Mouse (Mus musculus): ENCODE measurements at regions not wholly inside any gene's neighbourhood (a gene's known extent, or its start where the extent isn't known, plus 50 kb on each side); places are given as distances from the start of the nearest gene placed in this dataset.
A peak's percentile ranks its signal among the peaks of the same experiment; 100 is the strongest.
"Not testable (repeated sequence)": the region's sequence is repeated elsewhere in the genome, so short reads cannot be mapped to it uniquely, and the experiment has no call there.

GRCm38 (mm10) chr7:116596914-116597313, 92.7 kb downstream of the Nucb2 start:
- no peak for DNase-seq

- DNase-seq, result no peak
Measured at GRCm38 (mm10) chr7:116600340-116600739, 96.2 kb downstream of the Nucb2 start.

DNA sequence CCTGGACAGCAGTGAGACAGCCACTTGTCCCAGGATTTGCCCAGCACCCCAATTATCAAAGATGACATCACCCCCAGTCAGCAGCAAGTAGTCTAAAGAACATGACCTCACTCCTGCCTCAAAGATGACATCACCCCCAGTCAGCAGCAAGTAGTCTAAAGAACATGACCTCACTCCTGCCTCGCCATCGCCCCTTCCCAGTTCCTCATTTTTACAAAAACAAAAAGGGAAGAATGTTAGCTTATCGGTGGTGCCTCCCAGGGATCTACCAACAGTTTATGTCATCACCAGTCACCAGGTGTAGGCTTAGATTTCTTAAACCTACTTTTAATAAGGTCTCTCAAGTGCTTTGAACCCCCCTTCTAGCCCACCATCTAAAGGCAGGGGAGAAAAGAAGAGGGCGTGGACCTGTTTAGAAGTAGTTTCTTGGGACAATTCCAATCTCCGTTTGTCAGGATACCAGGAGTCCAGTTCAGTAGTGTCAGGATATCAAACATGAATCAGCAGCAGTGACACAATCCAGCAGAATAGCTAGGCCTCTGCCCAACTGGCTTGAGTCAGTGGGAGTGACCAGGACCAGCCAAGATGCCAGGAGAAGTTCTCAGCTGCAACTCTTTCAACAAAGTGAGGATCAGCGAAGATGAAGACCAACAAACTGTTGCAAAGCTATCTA, 99.1 kb downstream of the Nucb2 start:
- no peak for DNase-seq

DNA sequence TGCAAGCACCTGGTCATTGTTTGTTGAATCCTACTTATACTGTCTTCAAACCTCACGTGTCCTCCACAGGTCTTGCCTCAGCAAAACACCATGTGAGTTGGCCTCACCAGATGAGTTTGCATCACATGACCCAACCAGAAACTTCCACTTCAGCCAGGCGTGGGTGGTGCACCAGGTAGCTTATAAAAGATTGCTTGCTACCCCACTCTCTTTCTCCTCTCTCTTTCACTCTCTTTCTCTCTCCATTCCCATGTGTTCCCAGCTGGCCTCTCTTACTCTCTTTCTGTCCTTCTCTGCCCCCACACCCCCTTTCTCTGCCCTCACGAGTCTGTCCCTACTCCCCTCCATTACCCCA, 99.6 kb downstream of the Nucb2 start:
- DNase-seq, result no peak

DNA sequence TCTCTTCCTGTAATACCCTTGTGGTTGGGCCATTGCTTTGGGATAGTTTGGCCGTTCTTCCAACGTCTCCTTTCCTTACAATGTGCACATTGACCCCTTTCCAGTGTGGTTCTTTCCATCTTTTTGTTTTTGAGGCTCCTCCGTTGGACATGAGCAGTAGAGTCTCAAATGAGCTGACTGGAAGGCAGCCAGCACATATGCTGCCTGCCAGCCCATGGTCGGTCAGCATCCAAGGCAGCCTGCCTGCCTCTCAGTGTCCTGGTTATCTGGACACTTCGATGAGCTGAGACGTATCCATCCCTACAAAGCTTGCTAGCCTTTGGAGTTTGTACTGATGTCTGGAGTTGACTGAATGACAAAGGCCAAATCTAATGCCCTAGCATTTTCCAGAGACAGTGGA, 102.1 kb downstream of the Nucb2 start:
- DNase-seq, result no peak

DNA sequence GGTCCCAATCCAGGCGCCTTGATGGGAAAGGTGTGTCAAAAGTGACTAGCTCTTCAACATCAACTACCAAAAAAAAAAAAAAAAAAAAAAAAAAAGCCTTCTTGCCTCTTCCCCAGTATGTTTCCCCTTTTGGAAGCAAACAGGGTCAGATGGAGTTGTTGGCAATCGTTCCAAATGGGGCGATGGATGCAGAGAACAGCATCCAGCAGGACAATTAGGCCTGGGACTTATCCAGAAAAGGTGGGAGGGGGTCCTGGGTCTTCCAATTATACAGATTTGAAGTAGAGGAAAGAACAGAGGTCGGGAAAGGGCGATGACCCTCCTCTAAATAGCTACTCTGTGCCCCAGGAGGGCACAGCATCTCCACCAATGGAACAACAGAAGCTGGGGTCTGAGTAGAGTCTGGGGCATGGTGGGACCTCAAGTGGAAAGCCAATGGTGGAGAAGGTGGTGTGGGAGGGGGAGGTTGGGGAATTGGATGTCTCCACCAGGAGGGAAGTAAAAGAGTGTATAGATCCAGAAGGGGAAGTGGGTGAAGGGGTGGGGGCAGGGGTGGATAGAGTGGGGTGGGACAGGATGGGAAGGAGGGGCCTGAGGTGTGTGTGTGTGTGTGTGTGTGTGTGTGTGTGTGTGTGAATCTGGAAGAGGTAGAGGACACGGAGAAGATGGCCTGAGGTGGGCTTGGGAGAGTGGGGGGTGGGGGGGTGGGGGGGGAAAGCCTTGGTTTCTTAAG, 102.7 kb downstream of the Nucb2 start:
- DNase-seq, result no peak

DNA sequence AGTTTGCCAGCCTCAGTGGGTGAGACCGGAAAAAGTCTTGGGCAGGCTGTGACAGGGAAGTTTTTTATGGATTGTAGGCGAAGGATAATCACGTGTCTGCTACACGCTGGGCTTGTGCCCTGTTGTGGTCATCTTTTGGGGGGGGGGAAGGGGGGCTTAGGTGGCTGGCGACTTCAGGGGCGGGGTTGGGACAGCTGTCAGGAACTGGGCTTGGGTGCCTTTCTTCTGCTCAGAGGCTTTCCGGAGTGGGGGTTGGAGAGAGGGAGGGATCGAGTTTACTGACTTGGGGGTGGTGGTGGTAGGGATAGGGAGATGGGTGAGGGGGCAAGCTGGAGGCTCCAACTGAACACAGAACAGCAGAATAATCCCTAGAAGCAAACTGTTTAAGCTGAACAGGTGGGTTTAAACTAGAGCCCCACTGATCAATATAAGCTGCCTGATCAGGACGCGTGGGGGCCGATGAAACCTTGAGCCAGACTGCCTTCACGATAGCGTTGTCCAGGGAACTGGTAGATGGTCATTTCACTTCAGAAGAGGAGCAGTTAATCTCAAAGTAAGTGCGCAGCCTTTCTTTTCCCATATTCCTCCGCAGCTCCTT, 103.6 kb downstream of the Nucb2 start:
- no peak for DNase-seq

DNA sequence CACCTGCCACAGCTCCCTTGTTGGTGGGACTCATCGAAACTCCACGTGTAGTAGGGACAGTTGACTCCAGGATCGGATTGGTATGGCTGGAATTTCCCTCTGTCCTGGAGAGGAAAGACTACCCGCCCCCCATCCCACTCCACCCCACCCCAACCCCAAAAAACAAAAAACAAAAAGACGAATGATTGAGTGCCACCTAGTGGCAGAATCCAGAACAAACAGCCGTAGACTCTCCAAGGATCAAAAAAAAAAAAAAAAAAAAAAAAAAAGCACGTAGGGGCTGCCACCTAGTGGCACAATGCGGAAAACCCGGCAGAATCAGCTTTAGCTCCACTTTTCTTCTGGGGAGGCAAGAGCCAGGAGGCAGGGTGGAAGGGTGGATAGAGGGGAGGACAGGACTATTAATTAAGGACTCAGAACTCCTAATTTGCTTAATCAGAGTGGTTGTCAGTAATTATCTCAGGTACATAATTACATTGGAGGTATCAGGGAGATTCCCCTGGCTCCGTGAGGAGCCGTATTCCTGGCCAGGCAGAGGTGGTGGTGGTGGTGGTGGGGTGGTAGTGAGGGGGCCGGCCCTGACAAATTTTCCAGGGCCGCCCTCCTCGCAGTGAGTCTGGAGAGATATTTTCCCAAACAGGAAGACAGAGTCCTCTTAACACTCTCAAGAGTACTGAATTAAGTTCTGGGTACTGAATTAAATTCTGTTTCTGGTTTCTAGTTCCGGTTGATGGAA, 104.3 kb downstream of the Nucb2 start:
- DNase-seq, result peak; percentile 73

GRCm38 (mm10) chr7:116609406-116609805, 105.2 kb downstream of the Nucb2 start:
- no peak for DNase-seq

GRCm38 (mm10) chr7:116609906-116610305, 105.7 kb downstream of the Nucb2 start:
- DNase-seq, result no peak

- no peak for DNase-seq
Measured at GRCm38 (mm10) chr7:116615984-116616383, 111.8 kb downstream of the Nucb2 start.

- no peak for DNase-seq
Measured at GRCm38 (mm10) chr7:116619636-116620035, 115.5 kb downstream of the Nucb2 start.

DNA sequence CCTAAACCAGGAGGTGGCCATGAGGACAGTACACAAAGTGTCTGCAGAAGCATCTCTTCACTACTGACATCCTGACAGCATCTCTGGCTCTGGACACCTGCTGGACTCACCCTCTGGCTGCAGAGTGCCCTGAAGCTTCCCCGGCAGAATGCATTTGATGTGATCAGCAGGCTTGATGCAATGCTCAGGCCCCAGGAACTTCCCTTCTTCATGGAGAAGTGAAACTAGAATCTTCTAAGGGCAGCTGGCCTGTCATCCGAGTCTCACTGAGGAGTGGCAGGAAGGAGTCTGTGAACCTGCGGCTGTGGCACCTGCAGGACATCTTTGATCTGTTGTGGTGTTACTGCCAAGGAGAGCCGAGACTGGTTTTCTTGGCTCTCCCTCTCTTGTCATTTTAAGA, 116.2 kb downstream of the Nucb2 start:
- DNase-seq, result no peak

GRCm38 (mm10) chr7:116633210-116633609, 129.0 kb downstream of the Nucb2 start:
- no peak for DNase-seq

DNA sequence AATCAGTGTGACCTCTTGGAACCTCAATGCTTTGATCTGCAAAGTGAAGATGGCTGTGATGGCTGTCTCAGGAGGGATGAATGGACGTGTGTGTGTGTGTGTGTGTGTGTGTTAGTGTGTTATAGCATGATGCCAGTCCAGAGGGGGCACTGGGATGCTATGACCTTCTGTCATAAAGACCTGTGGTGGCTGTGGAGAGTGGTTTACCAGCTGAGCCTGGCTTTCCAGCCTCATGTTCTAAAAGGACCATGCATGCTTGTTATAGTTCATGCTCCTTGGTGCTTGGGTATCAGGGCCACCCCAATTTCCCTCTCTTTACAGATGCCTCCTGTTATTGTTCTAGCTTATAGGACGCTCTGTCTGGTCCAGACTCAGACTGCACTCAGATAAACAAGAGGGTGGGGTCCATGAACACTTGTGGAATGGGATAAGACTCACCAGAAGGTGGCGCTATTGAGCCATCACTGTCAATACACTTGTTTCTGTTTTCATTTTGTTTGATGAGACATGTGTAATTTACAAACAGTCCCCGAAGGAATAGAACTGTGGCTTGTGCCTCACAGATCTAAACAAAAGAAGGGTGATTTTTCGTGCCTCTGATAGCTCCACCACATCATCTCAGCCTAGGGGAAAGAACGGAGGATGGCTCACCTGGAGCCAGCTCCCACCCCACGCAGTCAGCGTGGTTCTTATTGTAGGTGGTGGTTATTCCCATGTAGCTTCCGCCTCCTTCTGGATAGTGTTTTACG, 140.9 kb downstream of the Nucb2 start:
- peak; percentile 59 for DNase-seq

- no peak for DNase-seq
Measured at GRCm38 (mm10) chr7:116654466-116654865, 150.3 kb downstream of the Nucb2 start.

GRCm38 (mm10) chr7:116657040-116657439, 152.9 kb downstream of the Nucb2 start:
- DNase-seq, result not testable (repeated sequence)

GRCm38 (mm10) chr7:116665581-116665980, 161.4 kb downstream of the Nucb2 start:
- DNase-seq, result no peak

GRCm38 (mm10) chr7:116674199-116675019, 170.2 kb downstream of the Nucb2 start:
- no peak for DNase-seq

GRCm38 (mm10) chr7:116676696-116677095, 172.5 kb downstream of the Nucb2 start:
- DNase-seq, result no peak

DNA sequence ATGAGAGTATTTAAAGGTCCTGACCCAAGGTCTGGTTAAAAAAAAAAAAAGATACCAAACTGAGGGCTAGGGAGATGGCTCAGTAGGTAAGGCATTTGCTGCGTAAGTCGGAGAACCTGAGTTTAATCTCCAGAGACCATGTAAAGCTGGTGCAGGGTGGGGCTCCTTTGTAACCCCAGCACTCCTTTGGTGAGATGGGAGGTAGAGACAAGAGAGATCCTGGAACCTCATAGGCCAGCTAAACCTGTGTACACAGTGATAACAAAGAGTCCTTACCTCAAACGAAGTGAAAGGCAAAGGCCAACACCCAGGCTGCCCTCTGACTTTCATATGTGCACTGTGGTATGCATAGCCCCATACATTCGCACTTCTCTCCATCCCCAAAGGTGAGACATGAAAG, 175.0 kb downstream of the Nucb2 start:
- DNase-seq, result no peak

DNA sequence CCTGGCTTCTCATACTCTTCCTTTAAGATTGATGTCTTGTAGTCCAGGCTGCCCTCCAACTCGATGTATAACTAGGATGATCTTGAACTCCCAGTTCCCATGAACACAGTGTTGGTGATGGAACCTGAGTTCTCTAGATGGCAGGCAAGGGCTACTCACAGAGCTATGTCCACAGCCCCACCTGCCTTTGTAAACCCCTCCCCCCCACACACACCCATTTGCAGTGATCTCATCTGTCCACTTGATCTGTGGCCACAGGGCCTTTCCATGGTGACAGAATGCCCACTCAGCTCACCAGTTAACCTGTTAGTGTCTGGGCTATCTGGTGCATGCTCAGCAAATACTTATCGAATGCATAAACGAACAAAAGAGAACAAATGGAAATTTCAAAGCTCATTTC, 176.4 kb downstream of the Nucb2 start:
- DNase-seq, result no peak

Measured in heart, postnatal 4 days (tissue).